Mouse (Mus musculus): ENCODE measurements around the gene Trip12. TPM values are rescaled to one million over a fixed set of nuclear protein-coding genes. Genes with fewer than 3 reads are reported as not detected.
A peak's percentile ranks its signal among the peaks of the same experiment; 100 is the strongest.

Trip12 gene
- 100 to 1,000 TPM; 156 to 163 TPM for polyA plus RNA-seq (2017; shearing (Covaris generic))

GRCm38 (mm10) chr1:84840018-84840664, at the start of gene Trip12:
Trip12 (minus strand) TSS chr1:84840516.
- peak; percentile 47 for ATAC-seq

GRCm38 (mm10) chr1:84890005-84890393, 49.7 kb upstream of the Trip12 start:
- no peak for ATAC-seq

DNA sequence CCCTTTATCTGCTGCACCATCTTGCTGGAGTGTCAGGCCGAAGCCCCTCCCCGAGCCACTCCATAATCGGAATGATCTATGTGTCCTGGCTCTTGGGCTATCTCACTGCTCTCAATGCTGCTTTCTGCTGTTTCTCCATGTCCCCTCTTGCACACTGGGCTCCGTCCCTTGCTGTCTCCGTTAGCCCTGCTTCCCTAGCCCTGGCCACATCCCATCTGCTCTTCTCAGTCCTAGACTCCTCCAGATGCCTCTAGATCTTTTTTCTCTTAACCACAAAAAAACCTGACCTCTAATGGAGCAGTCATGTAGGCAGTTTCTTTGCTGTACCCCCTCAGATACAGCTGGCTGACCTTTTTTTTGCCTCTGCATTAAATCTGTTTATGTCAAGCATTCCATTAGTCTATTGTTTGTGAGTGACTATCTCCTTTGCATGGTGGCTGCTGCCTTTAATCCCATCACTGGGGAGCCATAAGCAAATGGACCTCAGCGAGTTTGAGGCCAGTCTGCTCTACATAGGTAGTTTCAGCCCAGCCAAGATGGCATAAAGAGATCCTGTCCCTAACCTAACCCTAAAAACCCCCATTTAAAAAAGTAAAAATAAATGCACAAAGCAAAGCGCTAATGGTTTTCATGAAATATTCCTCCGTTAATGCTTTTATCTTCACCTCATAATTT, 49.2 kb upstream of the Trip12 start:
- ATAC-seq: no peak

DNA sequence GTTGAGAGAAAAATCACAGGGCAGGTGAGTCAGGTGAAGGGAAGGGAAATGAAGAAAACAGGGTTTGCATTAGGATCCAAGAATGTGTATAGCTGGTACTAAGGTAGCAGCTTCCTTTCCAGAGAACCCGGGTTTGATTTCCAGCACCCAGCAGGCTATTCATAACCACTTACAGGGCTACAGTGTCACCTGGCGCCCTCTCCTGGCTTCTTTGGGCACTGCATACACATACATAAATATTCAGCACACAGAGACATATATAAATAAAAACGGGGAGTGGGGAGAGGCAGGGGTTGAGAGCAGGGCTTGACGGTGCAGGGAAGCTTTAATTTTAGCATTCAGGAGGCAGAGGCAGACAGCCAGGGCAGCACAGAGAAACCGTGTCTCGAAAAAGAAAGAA, 45.6 kb upstream of the Trip12 start:
- ATAC-seq: no peak

GRCm38 (mm10) chr1:84885174-84885573, 44.9 kb upstream of the Trip12 start:
- ATAC-seq: no peak

GRCm38 (mm10) chr1:84883889-84884288, 43.6 kb upstream of the Trip12 start:
- no peak for ATAC-seq

DNA sequence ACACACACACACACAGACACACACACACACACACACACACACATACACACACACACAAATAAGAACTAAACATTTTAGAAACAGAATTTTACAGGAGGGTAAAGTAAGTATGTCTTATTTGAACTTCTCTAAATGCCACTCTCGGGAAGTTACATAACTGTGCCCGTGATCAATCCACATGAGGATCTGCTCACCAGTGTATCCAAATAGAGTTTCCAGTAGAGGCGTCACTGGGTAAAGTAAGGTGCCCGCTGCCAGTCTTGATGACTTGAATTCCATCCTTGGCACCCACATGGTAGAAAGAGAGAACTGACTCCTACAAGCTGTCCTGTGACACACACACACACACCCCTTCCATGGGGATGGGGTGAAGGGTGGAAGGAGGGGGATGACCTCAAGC, 42.6 kb upstream of the Trip12 start:
- no peak for ATAC-seq

DNA sequence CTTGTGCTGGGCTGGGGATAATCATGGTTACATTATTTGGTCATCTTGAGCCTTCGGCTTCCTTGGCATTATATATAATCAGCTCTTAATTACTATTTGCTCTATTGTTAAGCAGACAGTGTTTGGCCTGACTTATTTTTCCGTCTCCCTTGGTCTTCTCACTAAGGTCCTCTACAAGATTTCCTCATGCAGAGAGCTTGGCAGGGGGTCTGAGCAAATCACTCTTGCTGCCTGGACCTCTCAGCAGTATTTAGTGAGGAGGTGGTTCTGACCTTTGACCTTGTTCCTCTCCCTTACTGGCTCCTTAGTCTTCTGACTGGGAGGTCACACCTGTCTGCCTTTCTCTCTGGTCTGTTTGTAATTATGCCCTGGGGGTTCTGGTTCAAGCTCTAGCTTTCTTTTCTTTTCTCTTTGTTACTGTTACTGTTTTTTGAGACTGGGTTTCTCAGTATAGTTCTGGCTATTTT, 41.8 kb upstream of the Trip12 start:
- no peak for ATAC-seq

GRCm38 (mm10) chr1:84881248-84882065, 41.1 kb upstream of the Trip12 start:
- ATAC-seq: no peak

DNA sequence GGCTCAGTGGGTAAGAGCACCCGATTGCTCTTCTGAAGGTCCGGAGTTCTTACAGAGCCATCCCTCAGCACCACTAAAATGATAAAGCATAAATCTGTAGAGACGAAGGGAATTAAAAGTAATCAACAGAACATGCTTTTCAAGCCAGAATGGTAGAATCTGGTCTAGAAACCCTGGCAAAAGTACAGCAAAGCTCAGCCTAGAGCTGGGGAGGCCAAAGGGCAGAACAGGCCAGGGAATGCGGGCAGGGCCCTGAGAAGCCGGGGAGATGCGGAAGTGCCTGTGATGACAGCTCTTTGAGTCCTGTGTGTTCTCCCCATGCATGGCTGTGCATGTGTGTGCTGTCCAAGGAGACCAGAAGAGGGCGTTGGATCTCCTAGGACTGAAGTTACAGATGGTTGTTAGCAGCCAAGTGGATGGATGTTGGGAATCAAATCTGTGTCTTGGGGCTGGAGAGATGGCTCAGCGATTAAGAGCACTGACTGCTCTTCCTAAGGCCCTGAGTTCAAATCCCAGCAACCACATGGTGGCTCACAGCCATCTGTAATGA, 39.3 kb upstream of the Trip12 start:
- ATAC-seq: no peak

DNA sequence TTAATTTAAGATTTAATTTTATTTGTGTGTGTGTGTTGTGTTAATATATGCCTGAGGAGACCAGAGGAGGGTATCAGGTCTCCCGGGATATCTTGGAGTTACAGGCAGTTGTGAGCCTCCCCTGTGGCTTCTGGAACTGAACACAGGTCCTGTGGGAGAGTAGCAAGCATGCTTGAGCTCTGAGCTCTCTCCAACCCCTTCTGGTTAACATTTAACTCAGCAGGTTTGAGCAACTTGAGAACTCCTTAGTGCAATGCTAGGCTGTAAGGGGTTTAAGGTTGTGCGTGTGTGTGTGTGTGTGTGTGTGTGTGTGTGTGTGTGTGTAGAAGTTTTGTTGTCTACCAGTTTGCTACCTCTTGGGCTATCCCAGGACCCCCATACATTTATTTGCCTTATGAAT, 37.3 kb upstream of the Trip12 start:
- ATAC-seq: no peak

DNA sequence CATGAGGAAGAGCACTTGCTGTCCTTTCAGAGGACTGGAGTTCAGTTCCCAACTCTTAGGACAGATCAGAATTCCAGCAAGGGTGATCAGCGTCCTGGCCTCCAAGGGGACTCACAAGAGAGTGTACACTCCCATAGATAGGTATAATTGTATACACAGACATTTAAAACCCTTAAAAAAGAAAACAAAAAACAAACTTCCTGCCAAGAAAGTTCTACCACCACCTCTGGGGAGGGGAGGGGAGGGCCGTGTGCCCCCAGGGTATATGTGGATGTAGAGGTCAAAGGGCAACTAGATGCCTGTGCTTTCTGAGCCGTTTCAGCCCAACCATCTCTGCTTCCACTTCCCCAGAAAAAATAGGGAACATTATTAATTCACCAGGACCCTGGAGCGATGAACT, 32.6 kb upstream of the Trip12 start:
- ATAC-seq: no peak

DNA sequence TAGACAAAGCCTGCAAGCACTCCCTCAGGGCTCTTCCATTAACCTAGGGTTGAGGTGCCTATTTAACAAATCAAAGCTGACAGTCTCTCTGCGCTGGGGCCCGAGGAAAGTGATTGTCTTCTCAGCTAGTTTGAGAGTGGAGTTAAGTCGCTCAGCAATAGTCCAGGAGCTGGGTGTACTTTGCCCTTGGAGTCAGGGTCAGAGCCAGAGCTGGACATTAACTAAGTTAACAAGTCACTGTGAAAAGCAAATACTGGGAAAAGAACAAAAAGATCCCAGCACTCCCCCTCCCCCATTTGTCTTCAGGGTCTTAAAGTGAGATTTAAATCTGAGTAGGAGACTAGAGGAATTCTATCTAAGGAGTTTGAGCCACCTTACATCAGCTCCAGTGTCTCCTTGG, 31.8 kb upstream of the Trip12 start:
- no peak for ATAC-seq

- ATAC-seq: no peak
Observed at GRCm38 (mm10) chr1:84871131-84871530, 30.8 kb upstream of the Trip12 start.

DNA sequence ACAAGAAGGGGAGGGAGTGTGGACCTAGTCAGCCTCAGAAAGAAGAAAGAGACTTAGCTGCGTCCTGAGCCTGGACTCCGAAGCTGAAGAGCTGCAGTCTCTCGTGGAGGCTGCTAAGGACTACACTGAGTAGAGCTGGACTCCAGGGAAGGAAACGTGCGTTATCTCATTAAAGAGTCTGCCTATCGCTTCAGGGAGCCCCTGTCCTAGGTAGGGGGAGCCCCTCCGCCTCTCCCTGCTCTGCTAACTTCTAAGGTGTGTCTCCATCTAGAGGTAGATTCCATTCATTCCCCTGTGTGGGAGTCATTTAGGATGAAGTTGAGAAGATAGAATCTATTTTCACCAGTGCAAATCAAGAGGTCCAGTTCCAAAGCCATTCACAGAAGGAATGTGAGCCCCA, 29.2 kb upstream of the Trip12 start:
- ATAC-seq: no peak

DNA sequence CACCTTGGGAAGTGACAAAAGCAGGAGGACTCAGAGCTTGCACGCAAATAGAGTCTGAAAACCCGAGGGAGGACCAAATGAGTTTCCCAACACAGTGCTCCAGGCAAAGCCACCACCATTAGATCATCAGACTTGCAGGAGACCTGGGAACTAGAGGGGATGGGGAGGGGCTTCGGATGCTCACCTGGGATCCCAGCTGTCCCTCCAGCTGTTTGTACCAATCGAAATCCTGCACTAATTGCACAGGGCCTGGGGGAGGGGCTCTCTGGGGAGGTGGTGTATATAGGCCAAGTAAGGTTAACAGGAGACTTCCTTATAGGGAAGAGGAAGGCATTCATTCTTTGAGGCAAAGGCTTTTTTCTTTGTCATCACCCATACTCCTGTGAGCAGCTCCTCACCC, 28.5 kb upstream of the Trip12 start:
- ATAC-seq: no peak

DNA sequence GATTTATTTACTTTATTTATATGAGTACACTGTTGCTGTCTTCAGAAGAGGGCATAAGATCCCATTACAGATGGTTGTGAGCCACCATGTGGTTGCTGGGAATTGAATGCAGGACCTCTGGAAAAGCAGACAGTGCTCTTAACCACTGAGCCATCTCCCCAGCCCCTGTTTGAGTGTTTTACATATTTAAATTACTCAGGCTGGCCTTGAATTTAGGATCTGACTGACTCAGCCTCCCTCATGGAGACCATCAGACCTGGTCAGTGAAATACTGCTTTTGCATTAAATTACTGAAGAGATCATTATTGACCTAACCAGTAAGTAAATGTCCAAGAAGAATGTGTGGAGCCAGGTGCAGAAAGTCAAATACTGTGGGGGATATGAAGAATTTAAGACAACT, 28.0 kb upstream of the Trip12 start:
- no peak for ATAC-seq

GRCm38 (mm10) chr1:84866706-84867230, 26.5 kb upstream of the Trip12 start:
- ATAC-seq: no peak

GRCm38 (mm10) chr1:84866231-84866630, 25.9 kb upstream of the Trip12 start:
- ATAC-seq: no peak

GRCm38 (mm10) chr1:84864645-84865044, 24.3 kb upstream of the Trip12 start:
- ATAC-seq: no peak

GRCm38 (mm10) chr1:84861255-84861630, 20.9 kb upstream of the Trip12 start:
- no peak for ATAC-seq

- ATAC-seq: no peak
Observed at GRCm38 (mm10) chr1:84860360-84861254, 20.3 kb upstream of the Trip12 start.

Measured in CD4-positive, CD25-positive, alpha-beta regulatory T cell, adult 4 months (primary cell).